Mouse (Mus musculus) lung, adult 2 months (tissue): ENCODE data around the gene Skap1. TPM values are rescaled to one million over a fixed set of nuclear protein-coding genes. Genes with fewer than 3 reads are reported as not detected.

Experiments used
- DNase-seq: peaks from one replicate; pipeline ENCODE4 v3.0.0; 2022
- H3K4me1 ChIP-seq: fragments of 200-500 bp; 2 replicates; pipeline ENCODE4 v1.6.1; 2011; ENCODE audit warnings: low read length; ENCODE audit not compliant: control insufficient read depth, insufficient read depth
- H3K4me3 ChIP-seq: fragments of 200-500 bp; replicated peaks from 2 replicates; pipeline ENCODE3; 2011; ENCODE audit warnings: low read depth, mild to moderate bottlenecking, control low read depth, low read length; ENCODE audit errors: extremely low read depth
- CTCF ChIP-seq: fragments of 200-500 bp; IDR thresholded peaks from 2 replicates; pipeline ENCODE4 v1.5.1; 2011; ENCODE audit warnings: mild to moderate bottlenecking, low read length, control low read depth; ENCODE audit not compliant: insufficient read depth
- POLR2A ChIP-seq: fragments of 200-500 bp; IDR thresholded peaks from 2 replicates; pipeline ENCODE4 v1.6.1; 2011; ENCODE audit warnings: low read depth, mild to moderate bottlenecking, control low read depth, low read length, borderline replicate concordance; ENCODE audit errors: extremely low read depth
- WGBS: fragments of 180-500 bp; shearing (Covaris S2); methylation state at CpG from one replicate; pipeline ENCODE4 v1.1.7; 2018; 5-methylcytosine and 5-hydroxymethylcytosine counted together
- polyA plus RNA-seq: library from polyadenylated mRNA; depleted of rRNA; stranded (reverse); fragments of >200 nt; gene quantifications from 2 replicates; pipeline ENCODE4 v1.2.3, GENCODE M21; 2012; rRNA removed

The Skap1 gene
- 2.2 and 2.4 TPM in 2 replicates for polyA plus RNA-seq

DNA sequence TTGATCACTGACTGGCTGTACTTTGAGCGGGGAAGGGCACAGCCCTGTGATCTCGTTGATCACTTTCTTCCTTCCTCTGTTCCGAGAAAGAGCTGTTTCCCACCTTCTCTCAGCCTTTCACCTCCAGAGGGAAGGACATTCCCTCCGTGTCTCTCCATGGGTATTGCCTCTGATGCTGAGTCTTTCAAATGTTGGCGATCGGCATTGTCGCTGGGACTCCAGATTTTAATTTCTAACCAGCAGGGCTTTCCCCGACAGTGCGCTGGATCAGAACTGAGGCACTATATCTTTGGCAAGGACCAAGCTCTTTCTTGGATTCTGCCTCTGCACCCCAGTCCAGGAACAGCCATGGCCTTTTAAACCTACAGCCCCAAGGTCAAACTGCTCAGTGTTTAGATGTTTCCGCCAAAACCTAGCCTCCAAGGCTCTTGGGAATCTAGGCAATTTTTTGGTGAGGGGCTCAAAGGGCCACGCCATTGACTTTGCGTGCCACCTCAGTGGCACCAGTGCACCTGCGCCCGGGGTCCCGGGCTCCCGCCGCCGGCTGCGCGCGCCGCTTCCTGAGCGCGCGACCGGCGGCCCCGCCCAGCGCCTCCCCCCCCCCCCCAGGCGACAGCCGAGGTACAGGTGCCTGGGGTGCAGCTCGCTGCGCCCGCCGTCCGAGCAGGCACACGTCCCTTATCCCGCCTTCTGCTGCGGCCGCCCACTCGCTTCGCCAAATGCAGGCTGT, at the start of gene Skap1:
Skap1 (plus strand) TSS at position 608 of the 730 bp plus-strand sequence.
- 13% methylated on average over 30 of the region's 42 CpGs for WGBS
- Histone ChIP-seq H3K4me3 (peak within 1 kb of the TSS; percentile 39), H3K4me1 (no peaks in the 10 kb centered on the region)
- DNase-seq: no peak
- TF ChIP-seq CTCF (no peak), POLR2A (no peak)

DNA sequence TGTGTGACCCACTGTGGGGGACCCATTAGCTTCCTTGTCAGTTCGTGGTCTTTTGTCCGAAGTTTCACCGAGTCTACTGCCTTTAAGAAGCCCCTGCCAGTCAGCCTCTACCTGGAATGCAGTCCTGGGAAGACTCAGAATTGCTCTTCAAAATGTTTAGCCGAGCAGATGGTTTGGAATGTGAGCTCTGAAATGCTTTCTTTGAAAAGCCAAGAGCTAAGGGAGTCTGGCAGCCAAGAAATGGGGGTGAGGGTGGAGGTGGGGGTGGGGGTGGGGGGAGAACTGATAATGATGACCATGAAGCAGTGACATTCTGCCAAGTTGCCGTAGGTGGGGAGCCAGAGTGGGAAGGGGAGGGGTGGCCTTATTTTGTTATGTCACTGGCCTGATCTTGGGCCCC, 43.3 kb upstream of the Skap1 start:
- Histone ChIP-seq H3K4me3 (no peak overlapping the region), H3K4me1 (no peaks in the 10 kb centered on the region)
- no peak for DNase-seq
- WGBS: 44% methylated on average over 5 of the region's 5 CpGs
- TF ChIP-seq POLR2A (no peak), CTCF (no peak)

DNA sequence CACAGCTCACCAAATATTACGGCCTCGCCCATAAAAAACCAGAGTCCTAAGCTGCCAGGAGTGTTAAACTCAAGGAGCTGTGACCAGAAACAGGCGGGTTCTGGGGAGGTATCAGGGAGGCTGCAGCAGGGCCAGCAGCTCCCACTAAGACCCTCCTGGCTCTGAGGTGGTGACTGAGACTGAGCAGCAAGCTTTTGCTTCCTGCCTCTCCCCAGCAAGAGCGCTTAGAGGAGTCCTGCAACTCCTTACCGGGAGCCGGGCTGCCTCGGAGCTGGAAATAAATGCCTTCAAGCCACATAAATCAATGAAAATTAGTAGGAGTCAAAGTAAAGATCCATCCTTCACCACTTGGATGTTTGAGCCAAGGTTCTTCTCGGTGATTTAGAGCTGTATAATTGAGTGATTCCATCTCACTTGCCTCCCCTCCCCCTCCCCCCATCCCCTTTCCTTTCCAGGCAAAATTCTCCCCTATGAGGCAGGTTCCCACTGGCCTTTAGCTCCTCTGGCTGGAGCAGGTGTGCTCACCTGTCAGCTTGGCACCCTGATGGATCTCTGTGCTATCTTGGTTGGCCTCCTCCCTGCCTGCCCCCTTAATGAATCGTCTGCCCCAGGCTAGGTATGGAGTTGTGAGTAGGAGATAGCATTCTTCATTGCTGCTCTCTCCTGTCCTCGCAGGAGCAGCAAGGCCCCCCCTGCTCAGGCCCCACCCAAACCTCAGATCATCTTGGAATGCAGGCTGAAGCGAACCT, 42.7 kb upstream of the Skap1 start:
- no peak for DNase-seq
- TF ChIP-seq CTCF: no peak
- no peak for TF ChIP-seq POLR2A
- Histone ChIP-seq H3K4me1 (no peaks in the 10 kb centered on the region), H3K4me3 (no peak overlapping the region)
- WGBS: 53% methylated on average over 11 of the region's 11 CpGs

DNA sequence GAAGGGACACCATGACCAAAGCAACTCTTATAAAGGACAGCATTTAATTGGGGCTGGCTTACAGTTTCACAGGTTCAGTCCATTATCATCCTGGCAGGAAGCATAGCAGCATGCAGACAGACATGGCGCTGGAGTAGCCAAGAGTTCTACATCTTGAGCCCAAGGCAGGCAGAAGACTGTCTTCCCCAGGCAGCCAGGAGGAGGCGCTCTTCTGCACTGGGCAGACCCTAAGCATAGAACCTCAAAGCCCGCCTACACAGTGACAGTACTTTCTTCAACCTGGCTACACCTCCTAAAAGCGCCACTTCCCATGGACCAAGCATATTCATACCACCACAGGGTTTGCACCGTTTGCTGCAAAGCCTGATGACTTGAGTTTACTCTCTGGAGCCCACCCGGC, 39.2 kb upstream of the Skap1 start:
- WGBS: 94% methylated on average over 6 of the region's 6 CpGs
- no peak for DNase-seq
- Histone ChIP-seq H3K4me1 (no peaks in the 10 kb centered on the region), H3K4me3 (no peak overlapping the region)
- TF ChIP-seq CTCF: no peak
- no peak for TF ChIP-seq POLR2A

DNA sequence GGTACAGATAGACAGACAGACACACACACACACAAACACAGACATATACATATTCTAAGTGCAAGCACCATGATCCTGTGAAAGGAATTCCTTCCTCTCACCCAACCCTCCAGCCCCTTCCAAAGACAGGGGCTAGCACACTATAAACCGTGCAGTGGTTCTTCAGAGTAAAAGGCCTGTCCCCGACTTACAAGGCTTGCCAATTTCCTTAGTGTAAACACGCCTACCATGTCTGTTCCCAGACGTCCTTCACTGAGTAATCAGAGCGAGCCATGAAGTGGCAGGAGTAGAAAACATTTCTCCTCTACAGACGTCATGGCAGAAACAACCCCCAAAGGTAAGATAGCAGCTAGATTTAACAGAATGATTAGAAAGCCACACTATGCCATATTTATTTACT, 38.2 kb upstream of the Skap1 start:
- TF ChIP-seq CTCF: no peak
- TF ChIP-seq POLR2A: no peak
- Histone ChIP-seq H3K4me1 (no peaks in the 10 kb centered on the region), H3K4me3 (no peak overlapping the region)
- no peak for DNase-seq
- WGBS: 25% methylated on average over 6 of the region's 6 CpGs

DNA sequence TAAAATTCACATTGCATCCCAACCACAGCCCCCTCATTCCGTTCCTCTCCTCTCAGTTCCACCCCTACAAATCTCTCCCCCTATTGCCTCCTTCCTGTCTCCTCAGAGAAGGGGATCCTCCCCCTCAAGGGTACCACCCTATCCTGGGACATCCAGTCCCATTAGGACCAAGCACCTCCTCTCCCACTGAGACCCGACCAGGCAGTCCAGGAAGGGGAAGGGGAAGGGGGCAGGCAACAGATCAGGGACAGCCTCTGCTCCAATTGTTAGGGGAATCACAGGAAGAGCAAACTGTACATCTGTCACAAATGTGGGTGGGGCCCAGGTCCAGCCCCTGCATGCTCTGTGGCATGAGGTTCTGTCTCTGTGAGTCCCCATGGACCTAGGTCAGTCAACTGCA, 37.6 kb upstream of the Skap1 start:
- WGBS: 46% methylated on average over 2 of the region's 2 CpGs
- DNase-seq: no peak
- Histone ChIP-seq H3K4me1 (no peaks in the 10 kb centered on the region), H3K4me3 (no peak overlapping the region)
- TF ChIP-seq POLR2A (no peak), CTCF (no peak)

DNA sequence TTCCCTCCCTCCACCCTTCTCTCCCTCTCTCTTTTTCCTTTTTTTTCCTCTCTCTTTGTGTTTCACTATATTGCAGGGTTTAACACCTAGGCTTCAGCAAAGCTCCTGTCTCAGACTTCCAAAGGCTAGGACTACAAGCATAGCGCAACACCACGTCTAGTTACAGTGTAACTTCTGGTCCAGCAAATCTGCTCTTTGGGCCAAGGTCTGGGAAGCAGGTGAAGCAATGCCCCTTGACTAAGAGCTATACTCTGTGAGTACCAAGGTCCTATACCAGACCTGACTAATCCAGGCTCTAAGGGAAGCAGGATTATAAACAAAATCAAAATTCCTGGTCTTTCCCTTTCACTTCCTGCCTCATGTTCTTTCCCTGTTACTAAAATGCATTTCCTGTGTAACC, 35.3 kb upstream of the Skap1 start:
- WGBS: 74% methylated on average over 2 of the region's 2 CpGs
- no peak for DNase-seq
- Histone ChIP-seq H3K4me1 (no peaks in the 10 kb centered on the region), H3K4me3 (no peak overlapping the region)
- TF ChIP-seq POLR2A (no peak), CTCF (no peak)

DNA sequence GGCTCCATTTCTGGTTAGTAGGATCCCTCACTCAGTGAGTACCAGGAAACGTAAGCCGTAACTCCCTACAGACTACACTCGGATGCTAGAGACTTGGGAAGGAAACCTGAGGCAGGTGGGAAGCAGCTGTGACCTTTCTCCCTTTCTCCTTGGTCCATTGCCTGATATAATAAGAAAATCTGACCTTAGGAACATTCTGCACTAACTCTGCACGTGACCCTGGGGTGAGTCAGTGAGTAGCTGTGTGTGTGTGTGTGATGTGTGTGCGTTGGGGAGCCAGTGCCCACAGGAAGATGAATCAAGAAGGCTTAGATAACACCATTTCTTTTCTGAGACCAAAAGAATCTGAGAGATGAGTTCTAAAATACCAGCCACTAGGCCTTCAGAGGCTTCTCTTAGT, 34.5 kb upstream of the Skap1 start:
- no peak for TF ChIP-seq CTCF
- no peak for TF ChIP-seq POLR2A
- no peak overlapping the region for H3K4me3 ChIP-seq
- H3K4me1 ChIP-seq: no peaks in the 10 kb centered on the region
- 84% methylated on average over 5 of the region's 5 CpGs for WGBS
- no peak for DNase-seq

DNA sequence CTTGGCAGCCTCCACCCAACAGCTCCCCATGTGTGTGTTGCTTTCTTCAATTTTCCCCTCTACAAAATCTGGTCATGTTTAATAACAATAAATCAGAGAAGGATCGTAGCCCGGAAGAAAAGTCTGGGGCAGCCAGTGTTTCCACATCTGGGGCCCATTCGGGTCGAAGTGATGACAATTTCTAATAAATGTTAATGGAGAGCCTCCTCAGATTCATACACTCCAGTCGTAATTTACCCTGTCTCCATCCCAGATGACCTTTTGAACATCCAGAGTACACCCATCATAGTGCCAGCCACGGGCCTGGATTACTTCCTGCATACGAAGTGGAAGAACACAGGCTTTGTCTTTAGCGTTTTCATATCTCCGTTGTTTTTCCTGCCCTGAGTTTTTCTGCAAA, 32.5 kb upstream of the Skap1 start:
- H3K4me1 ChIP-seq: no peaks in the 10 kb centered on the region
- WGBS: 48% methylated on average over 9 of the region's 9 CpGs
- TF ChIP-seq CTCF: no peak
- no peak for TF ChIP-seq POLR2A
- DNase-seq: no peak
- H3K4me3 ChIP-seq: no peak overlapping the region

DNA sequence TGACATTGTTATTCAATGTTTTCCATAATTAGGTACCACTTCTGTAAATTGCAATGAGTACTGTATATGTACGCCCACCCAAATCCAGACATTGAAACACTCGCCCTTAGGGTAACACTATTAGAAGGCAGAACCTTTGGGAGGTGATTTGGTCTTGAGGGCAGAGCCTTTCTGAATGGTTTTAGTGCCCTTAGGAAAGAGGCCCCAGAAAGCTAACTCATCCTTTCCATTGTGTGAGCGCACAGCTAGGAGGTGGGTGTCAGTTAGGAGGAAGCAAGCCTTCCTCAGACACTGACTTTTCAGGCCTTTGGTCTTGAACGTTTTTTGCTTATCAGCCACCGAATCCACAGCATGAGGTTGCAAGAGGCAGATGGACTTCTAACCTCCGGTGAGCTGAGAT, 29.5 kb upstream of the Skap1 start:
- Histone ChIP-seq H3K4me1 (no peaks in the 10 kb centered on the region), H3K4me3 (no peak overlapping the region)
- 76% methylated on average over 6 of the region's 6 CpGs for WGBS
- no peak for DNase-seq
- no peak for TF ChIP-seq CTCF
- no peak for TF ChIP-seq POLR2A
